Mouse (Mus musculus) olfactory bulb, adult 2 months (tissue): Measurements from ENCODE around the gene Pskh1.

Experiments
- CTCF ChIP-seq: fragments of 200-500 bp; IDR thresholded peaks from 2 replicates; pipeline ENCODE4 v1.5.1; 2012; ENCODE audit warnings: low read depth, mild to moderate bottlenecking, low read length, moderate library complexity; ENCODE audit not compliant: insufficient read depth
- POLR2A ChIP-seq: fragments of 200-500 bp; IDR thresholded peaks from 2 replicates; pipeline ENCODE4 v1.6.1; 2012; ENCODE audit warnings: mild to moderate bottlenecking, low read depth, low read length, moderate library complexity; ENCODE audit not compliant: insufficient read depth

DNA sequence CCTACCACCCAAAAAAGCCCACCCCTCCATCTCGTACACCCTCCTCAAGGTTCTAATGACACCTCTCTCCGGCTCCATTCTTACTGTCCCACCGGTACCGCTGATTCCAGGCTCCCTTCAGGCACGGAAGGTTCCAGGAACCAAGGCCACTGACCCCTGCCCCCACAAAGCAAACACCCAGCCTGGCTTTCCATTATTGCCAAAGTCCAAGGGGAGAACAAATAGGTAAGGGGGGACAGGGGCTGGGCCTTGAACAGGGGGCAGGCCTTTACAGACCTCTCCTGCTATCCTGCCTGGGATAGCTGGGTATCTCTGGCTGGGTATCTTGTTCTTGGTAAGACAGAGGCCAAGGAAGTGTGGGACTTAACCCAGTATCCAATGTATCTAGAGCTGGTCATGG lies 42.3 kb downstream of the Pskh1 start:
- TF ChIP-seq POLR2A (no peak), CTCF (no peak)
